Mouse (Mus musculus) MEL (cell line): ENCODE measurements around the gene Ccl26.

Experiments
- CTCF ChIP-seq, 3 experiments: IDR thresholded peaks in 2 of 3; conservative IDR thresholded peaks in 1 of 3; 2 replicates each; pipeline ENCODE4 v1.5.1; 2011 to 2012; ENCODE audit warnings: low read length in 3 of 3, low read depth in 2 of 3, mild to moderate bottlenecking in 2 of 3, improper control_type of control experiment in 1 of 3, inconsistent platforms in 1 of 3, mixed read lengths in 1 of 3, moderate library complexity in 1 of 3; ENCODE audit not compliant: control insufficient read depth in 1 of 3, insufficient read depth in 1 of 3, poor library complexity in 1 of 3, severe bottlenecking in 1 of 3
- EP300 ChIP-seq, 2 experiments: IDR thresholded peaks; 2 replicates each; pipeline ENCODE4 v1.6.1; 2011; ENCODE audit warnings: improper control_type of control experiment in 2 of 2, low read length in 2 of 2, low read depth in 1 of 2, mild to moderate bottlenecking in 1 of 2
- ETS1 ChIP-seq: IDR thresholded peaks from 2 replicates; pipeline ENCODE4 v1.6.1; 2012; ENCODE audit warnings: low read depth, mild to moderate bottlenecking, inconsistent platforms, low read length, improper control_type of control experiment, moderate library complexity
- GATA1 ChIP-seq: IDR thresholded peaks from 2 replicates; pipeline ENCODE4 v1.6.1; 2011; ENCODE audit warnings: low read depth, low read length, improper control_type of control experiment
- NRF1 ChIP-seq: IDR thresholded peaks from 2 replicates; pipeline ENCODE4 v1.6.1; 2014; ENCODE audit warnings: low read depth, mild to moderate bottlenecking, inconsistent platforms, low read length, improper control_type of control experiment, moderate library complexity; ENCODE audit not compliant: poor library complexity, insufficient read depth, severe bottlenecking
- POLR2AphosphoS2 ChIP-seq: IDR thresholded peaks from 2 replicates; pipeline ENCODE4 v1.6.1; 2011; ENCODE audit warnings: low read length, improper control_type of control experiment

DNA sequence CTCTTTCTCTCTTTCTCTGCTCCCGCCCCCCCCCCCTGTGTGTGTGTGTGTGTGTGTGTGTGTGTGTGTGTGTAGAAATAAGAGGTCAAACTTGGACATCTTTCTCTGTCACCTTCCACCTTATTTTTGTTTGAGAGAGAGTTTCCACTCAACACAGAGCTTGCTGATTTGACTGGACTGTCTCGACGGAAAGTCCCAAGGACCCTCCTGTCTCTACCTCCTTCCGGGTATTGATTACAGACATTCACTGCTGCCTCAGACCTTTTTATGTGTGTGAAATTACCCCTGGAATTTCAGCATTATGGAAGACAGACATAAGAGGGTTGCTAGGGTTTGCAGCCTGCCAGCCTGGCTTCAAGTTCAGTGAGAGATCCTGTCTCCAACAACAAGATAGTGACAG lies 7.1 kb downstream of the Ccl26 start:
- TF ChIP-seq POLR2AphosphoS2 (no peak), GATA1 (no peak), CTCF (IDR thresholded peaks at IDR 0.05 in 2 of 3, conservative IDR thresholded peaks at IDR 0.05 in 1 of 3; ENCODE audit: control insufficient read depth in 1 of 3, insufficient read depth in 1 of 3, low read depth in 2 of 3, low read length in 3 of 3, poor library complexity in 1 of 3, severe bottlenecking in 1 of 3) (no peak), NRF1 (no peak), EP300 (IDR thresholded peaks at IDR 0.05; ENCODE audit: low read depth in 1 of 2, low read length in 2 of 2) (no peak), ETS1 (no peak)
